Mouse (Mus musculus) right cerebral cortex, postnatal 10 days (tissue): ENCODE data around the gene Ccl4.

Source experiments
- DNase-seq, 2 experiments: peaks; one replicate each; pipeline ENCODE4 v3.0.0; 2021; ENCODE audit warnings: low spot score in 2 of 2

Gene Ccl4

DNA sequence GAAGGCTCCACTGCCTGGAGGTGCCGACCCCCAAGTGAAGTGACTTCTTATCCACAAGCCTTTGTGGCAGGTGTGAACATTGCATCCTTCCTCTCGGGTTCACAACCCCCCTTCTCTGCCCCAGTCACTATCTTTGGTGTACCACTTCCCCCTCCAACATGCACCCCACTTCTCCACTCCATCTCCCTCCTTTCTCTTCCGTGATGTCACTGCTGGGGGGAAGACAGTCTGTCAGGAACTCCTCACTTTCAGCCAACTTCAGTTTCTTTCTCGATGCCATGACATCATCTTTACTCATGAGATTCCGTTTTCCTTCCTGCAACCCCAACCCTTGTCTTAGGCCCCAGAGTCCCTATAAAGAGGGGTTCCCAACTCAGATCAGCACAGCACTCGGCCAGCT is at the start of gene Ccl4:
Ccl4 (plus strand) TSS at position 381 of the 400 bp plus-strand sequence.
- DNase-seq = no peak

- no peak for DNase-seq
Observed at GRCm38 (mm10) chr11:83616586-83616985, 45.8 kb upstream of the Ccl4 start.

DNA sequence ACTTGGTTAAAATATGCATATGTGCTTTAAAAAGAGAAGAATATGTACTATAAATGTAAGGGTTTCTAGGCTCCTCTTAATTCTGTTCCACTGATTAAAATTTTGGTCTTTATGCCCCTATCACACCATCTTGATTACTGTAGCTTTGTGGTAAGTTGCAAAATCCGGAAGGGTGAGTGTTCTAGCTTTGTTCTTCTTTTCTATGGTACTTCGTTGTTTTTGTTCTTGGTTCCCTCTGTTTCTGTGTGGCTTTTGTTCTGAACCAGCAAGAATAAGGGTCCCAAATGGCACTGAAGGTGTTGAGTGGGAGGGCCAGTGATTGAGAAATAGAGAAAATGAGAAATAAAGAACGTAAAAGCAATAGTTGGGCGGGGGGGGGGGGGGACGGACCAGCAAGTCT is 44.1 kb upstream of the Ccl4 start:
- no peak for DNase-seq

DNA sequence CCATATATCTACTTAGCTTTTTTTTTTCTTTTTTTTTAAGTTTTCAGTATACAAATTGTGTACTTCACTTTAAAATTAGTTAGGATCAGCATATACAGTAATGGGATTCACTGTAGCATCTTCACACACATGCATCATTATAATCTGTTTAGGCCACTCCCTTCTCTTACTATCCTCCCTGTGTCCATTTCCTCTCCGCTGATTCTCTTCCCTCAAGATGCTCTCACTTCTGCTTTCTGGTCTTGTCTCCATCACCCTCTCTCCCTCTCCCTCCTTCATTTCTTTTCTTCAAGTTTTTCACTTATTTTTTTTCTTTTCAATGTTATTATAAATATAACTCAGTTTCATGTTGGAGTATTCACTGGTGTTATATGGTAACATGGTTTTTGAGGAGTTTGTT is 43.3 kb upstream of the Ccl4 start:
- no peak for DNase-seq

- DNase-seq = no peak
Observed at GRCm38 (mm10) chr11:83623586-83623985, 38.8 kb upstream of the Ccl4 start.

- no peak for DNase-seq
Observed at GRCm38 (mm10) chr11:83628808-83629207, 33.6 kb upstream of the Ccl4 start.

- DNase-seq = no peak
Observed at GRCm38 (mm10) chr11:83630630-83631029, 31.8 kb upstream of the Ccl4 start.

DNA sequence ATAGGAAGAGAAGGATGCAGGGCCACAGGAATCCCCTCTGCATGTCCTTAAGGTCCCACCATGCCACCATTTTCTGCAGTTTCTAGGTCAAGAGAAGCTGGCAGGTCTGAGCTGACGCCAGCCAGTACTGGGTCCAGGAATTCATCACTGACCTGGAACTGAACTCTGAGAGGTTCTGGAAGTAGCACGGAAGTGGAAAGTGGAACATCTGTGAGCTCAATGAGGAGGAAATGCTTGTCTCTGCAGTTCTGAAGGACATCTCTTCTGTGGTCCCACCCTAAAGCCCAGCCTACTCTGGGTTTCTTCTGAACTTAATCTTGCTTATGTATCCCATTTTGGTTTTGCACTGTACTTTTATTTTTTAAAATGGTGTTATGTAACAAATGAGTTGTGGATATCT is 31.3 kb upstream of the Ccl4 start:
- no peak for DNase-seq

- no peak for DNase-seq
Observed at GRCm38 (mm10) chr11:83632744-83633143, 29.6 kb upstream of the Ccl4 start.

- peak; percentile 31 to 46 for DNase-seq
Observed at GRCm38 (mm10) chr11:83634425-83634824, 28.0 kb upstream of the Ccl4 start.

GRCm38 (mm10) chr11:83634898-83635297 is 27.5 kb upstream of the Ccl4 start:
- no peak for DNase-seq

DNA sequence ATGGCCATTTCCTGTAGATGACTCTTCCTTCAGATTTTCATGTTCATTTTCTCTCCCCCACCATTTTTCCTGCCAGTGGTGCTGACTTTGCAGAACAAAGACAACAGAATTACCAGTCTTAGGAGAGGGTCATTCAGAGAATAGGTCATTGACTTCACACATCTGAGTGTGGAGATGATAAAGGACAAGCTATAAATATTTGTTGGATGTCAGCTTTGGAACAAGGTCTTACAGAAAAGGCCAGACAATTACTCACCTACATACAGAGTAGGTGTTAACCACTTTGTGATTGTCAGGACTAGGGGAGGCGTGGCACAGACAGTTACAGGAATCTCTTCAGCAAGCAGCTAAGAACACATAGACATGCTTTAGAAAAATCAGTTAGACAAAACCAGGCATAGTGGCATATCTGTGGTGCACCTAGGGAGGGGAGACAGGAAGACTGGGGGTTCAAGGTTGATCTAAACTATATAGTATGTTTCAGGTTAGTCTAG is 25.6 kb upstream of the Ccl4 start:
- no peak for DNase-seq

DNA sequence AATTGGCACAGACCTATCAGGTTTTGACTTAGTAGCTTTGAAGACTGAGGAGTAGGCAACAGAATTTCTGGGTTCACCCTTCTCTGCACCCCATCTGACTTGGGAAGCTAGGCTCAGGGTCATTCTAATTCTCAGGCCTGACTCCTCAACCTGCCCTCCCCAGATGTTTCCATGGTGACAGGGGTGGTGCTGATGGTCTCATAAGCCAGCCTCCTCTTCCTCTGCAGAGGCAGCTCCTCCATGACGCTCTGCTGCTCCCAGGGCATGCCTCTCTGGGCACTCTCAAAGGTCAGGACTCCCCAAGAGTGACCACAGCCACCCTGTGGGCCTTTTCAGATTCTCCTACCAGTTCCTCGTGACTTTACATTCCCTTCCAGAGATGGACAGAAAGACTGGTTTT is 23.4 kb upstream of the Ccl4 start:
- DNase-seq = no peak

DNA sequence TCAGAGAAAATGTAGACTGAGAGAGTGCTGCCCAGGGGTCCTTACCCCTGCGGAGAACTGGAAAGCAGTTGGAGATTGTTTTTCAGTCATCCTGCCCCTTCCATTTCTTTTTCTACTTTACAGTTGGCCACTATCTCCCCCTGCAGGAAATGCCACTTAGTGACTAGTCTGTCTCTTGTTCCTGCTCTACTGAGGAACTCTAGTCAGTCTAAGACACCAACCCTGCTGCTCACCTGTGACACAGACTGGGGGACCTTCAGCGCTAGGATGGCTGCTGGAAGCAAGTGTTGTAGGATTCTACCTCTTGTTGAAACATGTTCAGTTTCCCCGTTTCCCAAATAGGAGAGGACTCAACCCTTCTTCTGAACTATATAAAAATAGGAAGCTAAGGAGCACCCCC is 22.9 kb upstream of the Ccl4 start:
- no peak for DNase-seq

DNA sequence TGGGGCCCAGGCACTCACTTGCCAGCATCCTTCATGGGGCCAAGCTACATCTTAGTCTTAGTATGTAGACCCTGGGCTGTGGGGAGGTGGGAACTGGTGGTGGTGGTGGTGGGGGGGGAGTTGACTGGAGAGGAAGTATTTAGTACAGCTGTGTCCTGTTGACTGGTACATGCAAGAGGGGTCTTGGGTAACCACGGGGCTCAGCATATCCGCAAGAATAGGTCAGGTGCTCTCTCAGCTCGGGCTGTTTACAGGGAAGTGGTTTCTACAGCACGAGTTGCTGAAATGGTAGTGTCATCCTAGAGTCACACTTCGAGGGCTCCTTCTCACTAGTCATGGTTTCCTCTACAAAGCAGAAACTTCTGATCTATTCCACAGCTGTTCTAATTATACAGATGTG is 22.2 kb upstream of the Ccl4 start:
- no peak for DNase-seq

GRCm38 (mm10) chr11:83641216-83641615 is 21.2 kb upstream of the Ccl4 start:
- DNase-seq = no peak

- DNase-seq = no peak
Observed at GRCm38 (mm10) chr11:83645521-83645920, 16.9 kb upstream of the Ccl4 start, which contains the start of gene Rpl9-ps1. Gene Rpl9-ps1, minus strand, starts transcription at chr11:83645621.

GRCm38 (mm10) chr11:83646356-83647149 is 15.8 kb upstream of the Ccl4 start:
- DNase-seq = no peak

- DNase-seq = no peak
Observed at GRCm38 (mm10) chr11:83649305-83649841, 13.0 kb upstream of the Ccl4 start, which contains the start of gene Ccl3. Gene Ccl3, minus strand, starts transcription at chr11:83649355.

GRCm38 (mm10) chr11:83654606-83655005 is 7.8 kb upstream of the Ccl4 start:
- DNase-seq = no peak

DNA sequence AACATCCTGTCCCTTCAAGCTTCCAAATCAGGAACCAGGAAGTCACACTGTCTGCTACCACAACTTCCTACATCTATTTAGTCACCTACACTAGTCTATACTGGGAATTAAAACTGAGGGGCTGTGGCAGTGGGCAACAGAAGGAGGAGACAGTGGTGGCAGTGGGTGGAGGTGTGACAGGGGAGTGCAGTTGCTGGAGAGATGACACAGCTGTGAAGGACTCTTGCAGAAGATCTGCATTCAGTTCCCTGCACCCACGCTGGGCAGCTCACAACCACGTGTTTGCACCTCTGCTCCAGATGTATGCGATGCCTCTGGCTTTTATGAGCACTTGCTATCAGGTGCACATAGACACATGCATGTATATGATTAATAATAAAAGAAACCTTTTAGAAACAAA is 4.9 kb upstream of the Ccl4 start:
- no peak for DNase-seq

DNA sequence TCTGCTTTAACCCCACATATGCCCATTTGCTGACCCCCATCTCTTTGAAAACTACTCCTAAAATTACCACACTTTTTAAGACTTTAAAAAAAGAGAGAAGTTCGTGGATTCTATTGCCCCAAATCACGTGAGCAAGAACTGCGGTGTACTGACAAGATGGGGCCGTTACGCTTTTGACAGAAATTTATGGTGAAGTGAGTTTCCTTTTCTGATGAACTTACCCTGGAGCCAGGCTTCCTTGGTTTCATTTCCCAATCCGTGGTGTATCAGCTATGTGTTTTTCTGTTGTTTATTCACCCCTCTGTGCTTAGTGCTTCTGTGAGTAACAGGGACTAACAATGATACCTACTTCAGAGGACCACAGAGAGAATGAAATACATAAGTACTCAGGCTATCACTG is 3.6 kb upstream of the Ccl4 start:
- no peak for DNase-seq

DNA sequence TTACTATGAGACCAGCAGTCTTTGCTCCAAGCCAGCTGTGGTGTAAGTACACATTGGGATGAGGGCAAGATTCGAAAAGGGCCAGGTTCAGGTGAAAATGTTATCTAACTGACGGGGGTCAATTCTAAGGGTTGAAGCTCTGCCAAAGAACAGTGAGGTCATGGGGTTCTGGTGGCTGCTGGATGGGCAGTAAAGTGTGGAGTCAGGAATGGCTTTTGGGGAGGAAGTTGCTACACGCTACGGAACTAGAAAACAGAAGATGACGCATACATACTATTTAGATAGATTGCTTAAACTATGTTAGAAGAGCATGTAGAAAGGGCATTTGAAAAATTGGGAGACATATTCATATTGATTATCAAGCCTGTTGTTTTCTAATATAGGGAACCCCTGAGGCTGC is 1.1 kb downstream of the Ccl4 start:
- DNase-seq = no peak
